Mouse (Mus musculus) intestine, postnatal 0 days (tissue): Measurements from ENCODE around the gene Snrpg. TPM values are rescaled to one million over a fixed set of nuclear protein-coding genes. Genes with fewer than 3 reads are reported as not detected.

Experiments used
- ATAC-seq: fragments of 200-750 bp; cut with Nextera tagmentation; 2 replicates; pipeline ENCODE4 v1.8.0; 2017; ENCODE audit warnings: mild to moderate bottlenecking, moderate TSS enrichment, moderate library complexity
- H3K27ac ChIP-seq: fragments of 300-500 bp; sonication (generic); 2 replicates; pipeline ENCODE4 v1.5.1; 2014; ENCODE audit warnings: mild to moderate bottlenecking, low read depth, low read length, moderate library complexity
- H3K27me3 ChIP-seq: fragments of 300-500 bp; sonication (generic); replicated peaks from 2 replicates; pipeline ENCODE4 v1.6.1; 2014; ENCODE audit warnings: low read length, mixed read lengths; ENCODE audit not compliant: control insufficient read depth, insufficient read depth
- H3K36me3 ChIP-seq: fragments of 300-500 bp; sonication (generic); 2 replicates; pipeline ENCODE4 v1.6.1; 2014; ENCODE audit warnings: mild to moderate bottlenecking, moderate library complexity; ENCODE audit not compliant: control insufficient read depth, insufficient read depth
- H3K4me1 ChIP-seq: fragments of 300-500 bp; sonication (generic); replicated peaks from 2 replicates; pipeline ENCODE4 v1.6.1; 2014; ENCODE audit warnings: antibody characterized with exemption, low read length, mixed read lengths; ENCODE audit not compliant: control insufficient read depth, insufficient read depth
- H3K4me2 ChIP-seq: fragments of 300-500 bp; sonication (generic); replicated peaks from 2 replicates; pipeline ENCODE4 v1.6.1; 2014; ENCODE audit warnings: low read depth, mild to moderate bottlenecking, moderate library complexity
- H3K4me3 ChIP-seq: fragments of 300-500 bp; sonication (generic); 2 replicates; pipeline ENCODE4 v1.5.1; 2014; ENCODE audit warnings: low read depth, low read length
- H3K9ac ChIP-seq: fragments of 300-500 bp; sonication (generic); 2 replicates; pipeline ENCODE4 v1.6.1; 2014; ENCODE audit warnings: mild to moderate bottlenecking, low read depth, low read length
- H3K9me3 ChIP-seq: fragments of 300-500 bp; sonication (generic); 2 replicates; pipeline ENCODE4 v1.6.1; 2016; ENCODE audit warnings: mixed run types; ENCODE audit not compliant: control insufficient read depth
- CTCF ChIP-seq: sonication (generic); IDR thresholded peaks from 2 replicates; pipeline ENCODE4 v1.5.1; 2016; ENCODE audit warnings: low read depth, mild to moderate bottlenecking, control low read depth, antibody characterized with exemption, moderate library complexity
- WGBS: fragments of 180-500 bp; shearing (Covaris S2); extraction: QIAGEN DNeasy Blood & Tissue Kit; methylation state at CpG from one replicate; pipeline ENCODE4 v1.1.7; 2014; 5-methylcytosine and 5-hydroxymethylcytosine counted together
- polyA plus RNA-seq: library from polyadenylated mRNA; unstranded; fragments of >200 nt; fragmentation: Nextera tagmentation; extraction: Ambion mirVana; gene quantifications from 2 replicates; pipeline ENCODE4 v1.2.1, GENCODE M21; 2015

Gene Snrpg
- polyA plus RNA-seq, 1 experiment from 2014 or later = 196 TPM

DNA sequence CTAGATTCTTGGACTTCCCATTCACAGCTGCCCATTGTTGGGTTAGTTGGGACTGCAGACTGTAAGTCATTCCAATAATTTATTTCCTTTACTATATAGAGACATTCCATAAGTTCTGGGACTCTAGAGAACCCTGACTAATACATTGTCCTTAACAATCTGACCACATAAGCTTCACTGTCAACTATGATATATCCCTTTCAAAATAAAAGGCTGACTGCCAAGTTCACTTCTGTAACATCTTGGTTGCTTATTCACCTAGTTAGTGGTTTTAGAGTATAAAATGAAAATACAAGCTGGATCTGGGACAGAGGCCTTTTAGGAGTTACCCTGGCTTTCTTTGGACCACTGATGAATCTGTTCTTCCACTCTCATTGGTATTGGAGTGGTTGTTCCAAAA lies 11.4 kb downstream of the Snrpg start:
- H3K4me1 ChIP-seq = no peaks in the 10 kb centered on the region
- TF ChIP-seq CTCF = no peak
- no peaks in the 10 kb centered on the region for H3K9me3 ChIP-seq
- H3K36me3 ChIP-seq = peaks cover 24% of the 10 kb centered on the region
- no peak overlapping the region for H3K4me2 ChIP-seq
- H3K27me3 ChIP-seq = no peaks in the 10 kb centered on the region
- H3K9ac ChIP-seq = no peak overlapping the region
- ATAC-seq = no peak
- H3K4me3 ChIP-seq = no peak overlapping the region
- H3K27ac ChIP-seq = no peak overlapping the region

DNA sequence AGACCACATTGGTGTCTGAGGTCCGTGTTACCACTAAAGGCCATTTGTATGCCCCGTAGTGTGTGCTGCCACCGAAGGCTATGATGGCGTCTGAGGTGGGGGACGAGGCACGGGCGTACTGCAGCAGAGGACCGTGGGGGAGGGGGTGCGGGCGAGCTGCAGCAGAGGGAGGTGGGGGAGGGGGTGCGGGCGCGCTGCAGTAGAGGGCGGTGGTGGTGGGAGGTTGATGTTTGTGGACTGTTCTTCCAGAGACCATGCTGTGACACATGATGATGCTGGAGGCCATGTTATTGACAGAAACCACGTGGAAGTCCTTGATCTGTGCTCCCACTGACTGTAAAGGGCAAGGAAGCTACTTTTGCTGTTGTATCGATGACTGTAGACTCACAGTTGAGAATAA lies 12.3 kb downstream of the Snrpg start:
- no peak overlapping the region for H3K4me3 ChIP-seq
- H3K4me1 ChIP-seq = no peaks in the 10 kb centered on the region
- TF ChIP-seq CTCF = no peak
- H3K27me3 ChIP-seq = no peaks in the 10 kb centered on the region
- WGBS = 51% methylated on average over 16 of the region's 16 CpGs
- no peak overlapping the region for H3K27ac ChIP-seq
- H3K9me3 ChIP-seq = no peaks in the 10 kb centered on the region
- ATAC-seq = no peak
- no peak overlapping the region for H3K4me2 ChIP-seq
- peaks cover 21% of the 10 kb centered on the region for H3K36me3 ChIP-seq
- H3K9ac ChIP-seq = no peak overlapping the region

DNA sequence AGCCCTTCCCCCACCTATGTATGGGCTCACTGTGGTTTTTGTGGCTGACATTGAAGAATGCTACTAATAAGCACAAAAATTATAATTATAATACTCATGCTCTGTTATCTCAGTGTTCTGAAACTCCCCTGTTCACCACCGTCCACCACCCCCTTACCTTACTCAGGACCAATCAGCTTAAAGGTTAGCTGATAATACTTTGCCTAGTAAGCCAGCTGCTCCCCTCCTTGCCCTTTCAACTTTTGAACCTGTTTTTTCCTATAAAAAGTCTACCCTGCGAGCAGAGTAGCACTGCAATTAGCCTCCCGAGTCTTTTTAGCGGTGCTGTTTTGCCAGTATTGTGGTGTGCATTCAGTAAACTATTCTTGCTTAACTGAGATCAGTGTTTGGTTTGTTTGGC lies 13.6 kb downstream of the Snrpg start:
- H3K9ac ChIP-seq = no peak overlapping the region
- no peaks in the 10 kb centered on the region for H3K4me1 ChIP-seq
- no peak overlapping the region for H3K4me2 ChIP-seq
- peaks cover 25% of the 10 kb centered on the region for H3K36me3 ChIP-seq
- no peak overlapping the region for H3K4me3 ChIP-seq
- WGBS = 43% methylated on average over 4 of the region's 4 CpGs
- H3K27me3 ChIP-seq = no peaks in the 10 kb centered on the region
- ATAC-seq = no peak
- no peak overlapping the region for H3K27ac ChIP-seq
- TF ChIP-seq CTCF = no peak
- no peaks in the 10 kb centered on the region for H3K9me3 ChIP-seq

DNA sequence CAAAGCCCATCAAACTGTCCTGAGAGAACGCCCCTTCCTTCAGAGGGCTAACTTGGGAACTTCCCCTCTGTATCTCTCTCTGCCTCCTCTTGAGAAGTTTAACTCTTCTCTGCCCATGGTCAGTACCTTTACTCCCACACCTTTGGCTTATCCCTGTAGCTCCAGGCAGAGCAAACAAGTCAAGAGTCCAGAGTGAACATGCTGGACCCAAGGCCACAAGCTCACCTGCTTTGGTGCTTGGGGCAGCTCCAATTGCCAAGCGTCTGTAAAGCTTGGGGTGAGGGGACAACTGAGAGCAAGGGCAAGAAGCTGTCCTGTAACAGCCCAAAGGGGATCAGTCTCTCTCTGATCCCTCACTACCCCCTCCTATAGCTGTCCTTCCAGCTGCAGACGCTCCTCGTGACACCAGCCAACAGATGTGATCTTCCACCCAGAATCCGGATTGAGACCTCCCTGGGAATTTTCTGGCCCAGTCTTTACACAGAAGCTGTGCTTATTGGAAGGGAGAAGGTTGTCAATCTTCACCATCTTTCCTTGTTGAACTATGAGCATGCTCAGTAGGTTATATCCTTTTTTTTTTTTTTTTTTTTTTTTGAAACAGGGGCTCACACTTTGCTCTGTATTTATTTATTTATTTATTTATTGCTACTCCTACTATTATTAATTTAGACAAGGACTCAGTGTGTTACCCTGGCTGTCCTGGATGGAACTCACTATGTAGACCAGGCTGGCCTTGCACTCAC lies 14.4 kb downstream of the Snrpg start:
- H3K27me3 ChIP-seq = no peaks in the 10 kb centered on the region
- no peak for ATAC-seq
- H3K27ac ChIP-seq = no peak overlapping the region
- H3K4me1 ChIP-seq = no peaks in the 10 kb centered on the region
- no peak overlapping the region for H3K4me2 ChIP-seq
- no peak overlapping the region for H3K9ac ChIP-seq
- peaks cover 29% of the 10 kb centered on the region for H3K36me3 ChIP-seq
- WGBS = 81% methylated on average over 5 of the region's 5 CpGs
- no peak for TF ChIP-seq CTCF
- no peaks in the 10 kb centered on the region for H3K9me3 ChIP-seq
- H3K4me3 ChIP-seq = no peak overlapping the region

DNA sequence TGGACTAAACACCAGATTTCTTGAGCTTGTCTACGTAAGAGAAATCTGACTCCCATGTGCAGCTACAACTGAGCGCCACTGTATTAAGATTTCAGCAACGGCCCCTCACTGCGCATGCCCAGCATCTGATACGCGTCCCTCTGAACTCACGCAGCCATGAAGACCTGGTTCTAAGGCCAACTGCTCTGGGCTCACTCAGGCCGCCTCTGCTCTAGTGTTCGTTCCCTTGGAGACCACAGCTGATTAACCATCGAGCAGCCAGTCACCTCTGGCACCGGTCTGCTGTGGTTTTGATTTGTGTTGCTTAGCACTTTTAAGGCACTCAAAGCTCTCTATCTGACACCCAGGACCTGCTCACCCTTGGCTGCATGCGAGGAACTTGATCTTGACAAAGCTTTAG lies 16.2 kb downstream of the Snrpg start:
- H3K9ac ChIP-seq = no peak overlapping the region
- no peaks in the 10 kb centered on the region for H3K9me3 ChIP-seq
- H3K4me2 ChIP-seq = no peak overlapping the region
- H3K27me3 ChIP-seq = no peaks in the 10 kb centered on the region
- H3K4me1 ChIP-seq = no peaks in the 10 kb centered on the region
- H3K4me3 ChIP-seq = no peak overlapping the region
- WGBS = 89% methylated on average over 12 of the region's 12 CpGs
- no peak overlapping the region; the same call in 1 of the 2 replicates for H3K27ac ChIP-seq
- no peak for TF ChIP-seq CTCF
- peaks cover 44% of the 10 kb centered on the region for H3K36me3 ChIP-seq
- ATAC-seq = no peak

DNA sequence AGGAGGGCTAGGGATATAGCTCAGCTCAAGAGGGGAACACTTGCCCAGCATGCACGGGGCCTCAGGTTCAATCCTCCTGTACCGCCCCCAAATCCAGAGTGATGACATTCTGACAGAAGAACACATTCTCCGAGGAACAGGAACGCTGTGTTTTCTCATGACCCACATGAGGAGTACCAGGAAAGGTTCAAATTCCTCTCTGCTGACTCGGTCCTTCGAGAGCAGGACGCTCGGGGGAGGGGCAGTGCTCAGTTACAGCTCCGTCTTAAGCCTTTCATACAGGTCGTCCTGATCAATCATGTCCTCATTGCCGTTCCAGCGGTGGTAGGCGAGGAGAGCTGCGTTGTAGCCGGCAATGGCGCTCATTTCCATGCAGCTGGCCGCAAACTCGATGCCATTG lies 17.4 kb downstream of the Snrpg start:
- H3K9me3 ChIP-seq = no peaks in the 10 kb centered on the region
- H3K4me3 ChIP-seq = no peak overlapping the region
- H3K9ac ChIP-seq = no peak overlapping the region
- H3K4me1 ChIP-seq = no peaks in the 10 kb centered on the region
- ATAC-seq = 0 out of 2 replicates have a peak, but pooled peaks have one; percentile 22
- H3K4me2 ChIP-seq = no peak overlapping the region
- H3K36me3 ChIP-seq = peaks cover 44% of the 10 kb centered on the region
- 74% methylated on average over 18 of the region's 18 CpGs for whole genome bisulfite sequencing
- H3K27ac ChIP-seq = no peak overlapping the region
- no peak for TF ChIP-seq CTCF
- H3K27me3 ChIP-seq = no peaks in the 10 kb centered on the region

DNA sequence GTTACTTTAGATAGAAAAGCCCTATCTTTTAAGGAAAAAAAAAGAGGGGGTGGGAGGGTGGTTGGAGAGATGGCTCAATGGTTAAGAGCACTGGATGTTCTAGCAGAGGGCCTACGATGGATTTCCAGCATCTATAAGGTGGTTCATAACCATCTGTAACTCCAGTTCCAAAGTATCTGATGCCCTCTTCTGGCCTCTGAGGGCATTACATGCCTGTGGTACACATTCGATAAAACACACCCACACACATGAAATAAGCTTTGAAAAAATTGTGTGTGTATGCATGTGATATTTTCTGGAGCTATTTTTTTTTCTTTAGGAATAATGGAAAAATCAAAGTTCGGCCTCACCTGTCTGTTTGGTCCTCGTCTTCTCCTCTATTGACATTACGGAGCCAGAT lies 20.2 kb downstream of the Snrpg start:
- no peak for ATAC-seq
- Histone ChIP-seq H3K4me2 (no peak overlapping the region), H3K4me3 (no peak overlapping the region), H3K36me3 (peaks cover 48% of the 10 kb centered on the region), H3K9ac (no peak overlapping the region), H3K27me3 (no peaks in the 10 kb centered on the region), H3K4me1 (0 out of 2 replicates have a peak, but pooled peaks cover 10% of the 10 kb centered on the region), H3K27ac (no peak overlapping the region), H3K9me3 (no peaks in the 10 kb centered on the region)
- WGBS = 91% methylated on average over 5 of the region's 5 CpGs
- peak; percentile 55 for TF ChIP-seq CTCF
